Mouse (Mus musculus) C2C12 (cell line): ENCODE measurements around the gene Ripor3.

Source experiments
- CEBPB ChIP-seq: IDR thresholded peaks from one replicate; pipeline ENCODE4 v1.6.1; 2011; ENCODE audit warnings: low read depth, mild to moderate bottlenecking, control low read depth, moderate library complexity
- CTCF ChIP-seq: IDR thresholded peaks from one replicate; pipeline ENCODE4 v1.5.1; 2011; ENCODE audit not compliant: control insufficient read depth, insufficient read depth, insufficient read length
- FOSL1 ChIP-seq: IDR thresholded peaks from one replicate; pipeline ENCODE4 v1.8.0; 2011; ENCODE audit warnings: mild to moderate bottlenecking, low read length; ENCODE audit not compliant: poor library complexity, insufficient read depth, severe bottlenecking
- MAX ChIP-seq: IDR thresholded peaks from one replicate; pipeline ENCODE4 v1.6.1; 2011; ENCODE audit warnings: mild to moderate bottlenecking, control low read depth
- MYOD1 ChIP-seq: IDR thresholded peaks from one replicate; pipeline ENCODE4 v1.6.1; 2011; ENCODE audit warnings: low read depth; ENCODE audit not compliant: control insufficient read depth, insufficient read length
- MYOG ChIP-seq: IDR thresholded peaks from one replicate; pipeline ENCODE4 v1.6.1; 2011; ENCODE audit not compliant: control insufficient read depth, insufficient read length; ENCODE audit errors: extremely low read depth
- USF1 ChIP-seq: IDR thresholded peaks from one replicate; pipeline ENCODE4 v1.6.1; 2011; ENCODE audit warnings: low read depth, mild to moderate bottlenecking, control low read depth, moderate library complexity

DNA sequence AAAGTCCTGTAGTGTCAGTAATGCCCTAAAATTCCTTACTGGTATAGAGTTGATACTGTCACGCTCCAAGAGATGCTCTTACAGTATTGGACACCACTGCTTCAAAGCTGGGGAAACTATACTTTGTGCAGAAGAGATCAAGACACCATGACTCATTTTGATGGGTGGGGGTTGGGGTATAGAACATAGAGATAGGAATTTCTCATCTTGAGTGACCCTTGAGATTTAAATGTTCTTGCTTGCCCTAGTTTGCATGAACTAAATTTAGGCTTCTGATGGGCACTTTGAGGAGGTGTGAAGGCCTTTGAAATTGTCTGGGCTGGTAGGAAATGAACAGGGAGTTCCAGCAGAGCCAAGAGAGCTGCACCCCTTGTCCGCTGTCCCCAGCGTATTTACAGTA lies 74.5 kb downstream of the Ripor3 start:
- TF ChIP-seq CTCF (no peak), MAX (no peak), CEBPB (no peak), USF1 (no peak), FOSL1 (no peak), MYOD1 (no peak), MYOG (no peak)
